Mouse (Mus musculus): ENCODE data around the gene Rorb. TPM values are rescaled to one million over a fixed set of nuclear protein-coding genes. Genes with fewer than 3 reads are reported as not detected.

The Rorb gene
- polyA plus RNA-seq, 1 experiment from 2014 or later = 2.5 TPM

DNA sequence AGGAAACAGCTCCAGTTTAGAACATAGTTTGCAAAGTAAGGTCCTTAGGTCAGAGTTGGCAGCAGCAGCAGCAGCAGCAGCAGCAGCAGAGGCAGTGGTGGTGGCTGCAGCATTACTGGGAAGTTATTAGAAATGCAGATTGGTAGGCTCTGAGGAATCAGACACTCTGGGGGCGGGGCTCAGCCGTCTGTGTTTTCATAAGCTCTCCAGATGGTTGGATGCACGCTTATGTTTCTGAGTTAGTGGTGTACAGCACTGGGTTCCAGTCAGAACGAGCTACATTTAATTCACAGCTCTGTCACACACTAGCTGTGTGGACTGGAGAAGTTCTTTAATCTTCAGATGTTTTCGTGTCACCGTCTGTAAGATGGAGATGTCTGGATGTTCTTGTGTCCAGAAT lies 105.9 kb downstream of the Rorb start:
- H3K27me3 ChIP-seq (ENCODE audit: insufficient read depth, low read length) = no peaks in the 10 kb centered on the region
- ATAC-seq (ENCODE audit: insufficient read depth) (peak; percentile 83; the same call in 1 of the 2 replicates), DNase-seq (peak; percentile 73)
- 36% methylated on average over 6 of the region's 6 CpGs for WGBS
- H3K4me3 ChIP-seq (ENCODE audit: low read depth, low read length) = no peak overlapping the region
- H3K27ac ChIP-seq (ENCODE audit: low read depth) = no peak overlapping the region
- no peak overlapping the region for H3K9ac ChIP-seq
- H3K4me1 ChIP-seq (ENCODE audit: insufficient read depth) = no peaks in the 10 kb centered on the region
- no peaks in the 10 kb centered on the region for H3K36me3 ChIP-seq (ENCODE audit: insufficient read depth)
- no peak overlapping the region for H3K4me2 ChIP-seq
- H3K9me3 ChIP-seq (ENCODE audit: low read depth, low read length) = no peaks in the 10 kb centered on the region
- TF ChIP-seq CTCF (IDR thresholded peaks at IDR 0.05; ENCODE audit: low read depth) = no peak

DNA sequence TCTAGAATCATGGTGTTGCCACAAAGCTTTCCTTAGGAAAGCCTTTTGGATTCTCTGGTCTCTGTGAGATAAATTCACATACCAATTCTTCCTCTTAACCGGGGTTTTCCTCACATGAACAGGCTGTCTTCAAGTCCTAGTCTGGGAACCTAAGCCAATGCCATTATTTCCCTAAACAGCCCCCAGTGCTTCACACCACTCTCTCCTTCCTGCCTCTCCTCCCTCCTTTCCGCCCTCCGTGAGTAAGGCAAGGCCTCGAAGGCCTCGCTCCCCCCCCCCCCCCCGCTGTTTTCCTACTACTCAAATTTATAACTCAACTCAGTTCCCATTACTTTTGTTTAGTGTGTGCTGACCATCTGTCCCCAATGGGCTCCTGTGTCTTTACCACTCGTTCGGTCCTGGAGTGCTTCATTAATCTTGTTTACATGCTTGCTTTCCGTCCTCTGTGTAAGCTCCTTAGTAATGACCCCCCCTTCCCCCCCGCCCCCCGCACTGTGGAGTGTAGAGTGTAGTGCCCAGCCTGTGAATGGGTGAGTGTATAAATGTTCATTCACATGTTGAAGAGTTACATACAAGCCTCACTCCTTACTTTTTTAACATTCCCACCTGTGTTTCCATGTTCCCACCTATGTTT lies 106.9 kb downstream of the Rorb start:
- ATAC-seq (ENCODE audit: insufficient read depth) (no peak), DNase-seq (no peak)
- Histone ChIP-seq H3K36me3 (ENCODE audit: insufficient read depth) (no peaks in the 10 kb centered on the region), H3K27me3 (ENCODE audit: insufficient read depth, low read length) (no peaks in the 10 kb centered on the region), H3K9ac (no peak overlapping the region), H3K27ac (ENCODE audit: low read depth) (no peak overlapping the region), H3K4me2 (no peak overlapping the region), H3K4me3 (ENCODE audit: low read depth, low read length) (no peak overlapping the region), H3K4me1 (ENCODE audit: insufficient read depth) (no peaks in the 10 kb centered on the region), H3K9me3 (ENCODE audit: low read depth, low read length) (no peaks in the 10 kb centered on the region)
- WGBS = 46% methylated on average over 8 of the region's 11 CpGs
- TF ChIP-seq CTCF (IDR thresholded peaks at IDR 0.05; ENCODE audit: low read depth) = no peak

DNA sequence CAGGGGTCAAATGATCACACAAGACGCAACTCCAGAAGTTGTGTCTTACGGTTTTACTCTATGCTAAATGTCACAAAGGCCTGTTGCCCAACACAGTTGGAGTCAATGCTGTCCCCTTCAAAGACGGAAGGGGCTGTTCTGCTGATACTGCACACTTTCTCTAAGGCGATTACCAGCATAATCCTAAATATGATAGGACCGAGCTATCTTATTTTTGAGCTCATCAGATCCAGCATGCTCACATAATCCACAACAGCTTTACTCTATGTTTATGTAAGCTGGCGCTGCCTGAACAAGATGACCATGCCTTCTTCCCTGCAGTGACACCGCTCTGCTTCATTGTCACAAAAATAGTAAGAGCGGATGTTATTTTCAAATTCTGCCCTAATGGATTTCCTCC lies 112.0 kb downstream of the Rorb start:
- H3K4me1 ChIP-seq (ENCODE audit: insufficient read depth) = no peaks in the 10 kb centered on the region
- peak; percentile 38 for DNase-seq
- H3K9me3 ChIP-seq (ENCODE audit: low read depth, low read length) = no peaks in the 10 kb centered on the region
- no peak overlapping the region for H3K4me3 ChIP-seq (ENCODE audit: low read depth, low read length)
- 78% methylated on average over 8 of the region's 8 CpGs for WGBS
- no peak for TF ChIP-seq CTCF (IDR thresholded peaks at IDR 0.05; ENCODE audit: low read depth)
- no peaks in the 10 kb centered on the region for H3K27me3 ChIP-seq (ENCODE audit: insufficient read depth, low read length)
- ATAC-seq (ENCODE audit: insufficient read depth) = no peak
- no peak overlapping the region for H3K9ac ChIP-seq
- no peak overlapping the region for H3K4me2 ChIP-seq
- no peaks in the 10 kb centered on the region for H3K36me3 ChIP-seq (ENCODE audit: insufficient read depth)
- H3K27ac ChIP-seq (ENCODE audit: low read depth) = no peak overlapping the region

DNA sequence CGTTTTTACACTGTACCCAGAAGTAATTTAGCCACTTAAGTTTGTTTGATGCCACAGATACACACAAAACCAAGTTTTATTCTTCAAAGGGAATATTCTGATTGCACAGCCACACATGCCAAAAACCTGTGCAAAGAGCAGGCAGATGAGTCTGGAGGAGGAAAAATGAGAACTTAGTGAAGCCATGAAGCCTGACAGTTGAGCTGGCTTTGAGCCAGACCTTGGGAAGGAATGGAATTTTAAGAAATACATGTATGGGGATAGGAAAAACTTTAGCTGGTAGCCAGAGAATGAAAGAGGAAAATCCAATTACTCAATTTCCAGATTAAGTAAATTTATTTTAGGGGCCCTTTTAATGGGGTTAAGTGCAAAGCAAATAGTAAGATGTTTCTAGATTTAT lies 113.3 kb downstream of the Rorb start:
- Histone ChIP-seq H3K4me1 (ENCODE audit: insufficient read depth) (no peaks in the 10 kb centered on the region), H3K4me2 (no peak overlapping the region), H3K9ac (no peak overlapping the region), H3K27ac (ENCODE audit: low read depth) (no peak overlapping the region), H3K4me3 (ENCODE audit: low read depth, low read length) (no peak overlapping the region), H3K9me3 (ENCODE audit: low read depth, low read length) (no peaks in the 10 kb centered on the region), H3K27me3 (ENCODE audit: insufficient read depth, low read length) (no peaks in the 10 kb centered on the region), H3K36me3 (ENCODE audit: insufficient read depth) (no peaks in the 10 kb centered on the region)
- no peak for TF ChIP-seq CTCF (IDR thresholded peaks at IDR 0.05; ENCODE audit: low read depth)
- DNase-seq = peak; percentile 68
- WGBS = 68% methylated on average over 1 of the region's 1 CpGs
- ATAC-seq (ENCODE audit: insufficient read depth) = no peak

DNA sequence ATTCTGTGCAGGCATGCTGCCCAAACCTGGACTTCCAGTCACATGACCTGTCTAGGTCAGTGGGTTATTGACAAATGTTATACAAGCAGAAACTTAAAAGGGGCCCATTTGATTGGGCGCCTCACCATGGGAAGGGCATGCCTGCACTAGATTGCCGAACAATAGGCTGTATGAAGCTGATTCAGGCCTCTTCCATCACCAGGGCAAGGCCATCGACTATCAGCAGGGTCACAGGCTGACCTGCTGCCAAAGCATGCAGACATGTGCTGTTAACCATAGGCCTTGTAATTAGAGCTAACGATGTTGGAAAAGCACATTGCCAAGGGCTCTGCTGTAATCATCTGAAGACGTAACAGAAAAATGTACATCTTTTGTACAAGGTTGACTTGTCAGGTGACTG lies 131.0 kb downstream of the Rorb start:
- no peak for TF ChIP-seq CTCF (IDR thresholded peaks at IDR 0.05; ENCODE audit: low read depth)
- Histone ChIP-seq H3K27me3 (ENCODE audit: insufficient read depth, low read length) (no peaks in the 10 kb centered on the region), H3K9ac (no peak overlapping the region), H3K9me3 (ENCODE audit: low read depth, low read length) (no peaks in the 10 kb centered on the region), H3K4me3 (ENCODE audit: low read depth, low read length) (no peak overlapping the region), H3K4me1 (ENCODE audit: insufficient read depth) (no peaks in the 10 kb centered on the region), H3K36me3 (ENCODE audit: insufficient read depth) (no peaks in the 10 kb centered on the region), H3K27ac (ENCODE audit: low read depth) (no peak overlapping the region), H3K4me2 (no peak overlapping the region)
- ATAC-seq (ENCODE audit: insufficient read depth) (no peak), DNase-seq (no peak)
- WGBS = 76% methylated on average over 5 of the region's 5 CpGs

DNA sequence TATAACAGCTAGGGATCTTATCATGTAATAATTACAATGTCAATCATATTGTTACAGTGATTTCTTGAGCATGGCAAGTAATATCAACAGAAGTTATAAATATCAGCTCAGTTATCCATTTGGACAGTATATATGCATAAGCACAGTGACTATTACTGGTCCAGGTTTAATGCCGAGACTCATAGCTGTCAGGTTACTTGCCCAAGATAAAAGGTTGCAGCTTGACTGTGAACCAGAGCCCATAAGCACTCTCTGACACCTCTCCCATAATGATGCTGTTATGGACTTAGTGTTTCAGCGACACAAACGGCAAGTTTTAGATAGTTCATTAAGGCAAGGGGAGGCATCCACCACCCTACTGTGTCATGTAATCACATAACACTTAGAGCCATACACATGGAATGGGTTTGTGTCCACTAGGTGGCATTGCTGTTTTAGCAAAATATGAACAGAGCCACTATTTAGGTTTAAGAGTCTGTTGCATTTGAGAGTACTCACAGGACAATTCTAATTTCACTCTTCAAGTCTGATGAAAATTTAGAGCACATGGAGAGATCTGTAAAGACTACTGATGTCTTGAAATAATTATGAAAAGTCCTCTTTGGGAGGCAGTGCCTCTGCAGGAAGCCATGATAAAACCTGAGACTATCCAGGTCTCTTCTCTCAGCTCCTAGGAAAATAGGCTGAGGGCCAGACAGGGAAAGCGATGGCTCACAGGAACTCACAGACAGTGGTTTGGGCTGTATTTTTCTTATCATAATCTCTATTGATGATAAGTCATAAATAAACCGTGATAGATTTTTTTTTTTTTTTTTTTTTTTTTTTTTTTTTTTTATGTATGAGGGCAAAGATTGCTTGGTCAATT lies 136.0 kb downstream of the Rorb start:
- Histone ChIP-seq H3K4me1 (ENCODE audit: insufficient read depth) (no peaks in the 10 kb centered on the region), H3K4me2 (no peak overlapping the region), H3K27me3 (ENCODE audit: insufficient read depth, low read length) (no peaks in the 10 kb centered on the region), H3K27ac (ENCODE audit: low read depth) (no peak overlapping the region), H3K4me3 (ENCODE audit: low read depth, low read length) (no peak overlapping the region), H3K36me3 (ENCODE audit: insufficient read depth) (no peaks in the 10 kb centered on the region), H3K9ac (no peak overlapping the region), H3K9me3 (ENCODE audit: low read depth, low read length) (no peaks in the 10 kb centered on the region)
- TF ChIP-seq CTCF (IDR thresholded peaks at IDR 0.05; ENCODE audit: low read depth) = peak; percentile 84
- peak; percentile 76 for ATAC-seq (ENCODE audit: insufficient read depth)
- 49% methylated on average over 5 of the region's 5 CpGs for WGBS
- peak; percentile 89 for DNase-seq

DNA sequence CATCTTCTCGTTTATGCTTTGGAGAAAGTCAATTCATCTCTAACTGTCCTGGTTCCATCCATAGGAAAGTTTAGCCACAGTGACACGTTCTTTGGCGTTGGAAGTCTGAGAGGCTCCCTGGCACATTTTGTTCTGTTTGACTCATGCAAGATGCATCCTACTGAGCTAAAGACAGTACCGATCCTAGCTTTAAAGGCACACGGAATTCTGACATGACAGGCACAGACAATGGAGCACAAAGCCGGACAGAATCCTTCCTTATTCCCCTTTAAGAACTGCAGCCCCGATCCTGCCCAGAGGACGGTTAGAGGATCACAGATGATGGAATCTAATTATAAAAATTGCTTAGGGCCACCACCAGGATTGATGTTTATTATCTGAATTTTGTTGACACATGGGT lies 141.6 kb downstream of the Rorb start:
- WGBS = 73% methylated on average over 8 of the region's 8 CpGs
- no peak for ATAC-seq (ENCODE audit: insufficient read depth)

More for the DNA sequence above, 141.6 kb downstream of the Rorb start:
- Histone ChIP-seq H3K36me3 (ENCODE audit: insufficient read depth) (no peaks in the 10 kb centered on the region), H3K4me3 (ENCODE audit: low read depth, low read length) (no peak overlapping the region), H3K9me3 (ENCODE audit: low read depth, low read length) (no peaks in the 10 kb centered on the region), H3K4me2 (no peak overlapping the region), H3K4me1 (ENCODE audit: insufficient read depth) (no peaks in the 10 kb centered on the region), H3K27me3 (ENCODE audit: insufficient read depth, low read length) (no peaks in the 10 kb centered on the region), H3K27ac (ENCODE audit: low read depth) (no peak overlapping the region), H3K9ac (no peak overlapping the region)
- TF ChIP-seq CTCF (IDR thresholded peaks at IDR 0.05; ENCODE audit: low read depth) = no peak
- DNase-seq = no peak
